Mouse (Mus musculus): ENCODE data around the gene Gdap1l1.
"Not testable (repeated sequence)": the region's sequence is repeated elsewhere in the genome, so short reads cannot be mapped to it uniquely, and the experiment has no call there.

Gene Gdap1l1

GRCm38 (mm10) chr2:163438246-163438618, at the start of gene Gdap1l1:
Gene Gdap1l1, plus strand, starts transcription at chr2:163438476.
- DNase-seq (ENCODE audit: low spot score): no peak

DNA sequence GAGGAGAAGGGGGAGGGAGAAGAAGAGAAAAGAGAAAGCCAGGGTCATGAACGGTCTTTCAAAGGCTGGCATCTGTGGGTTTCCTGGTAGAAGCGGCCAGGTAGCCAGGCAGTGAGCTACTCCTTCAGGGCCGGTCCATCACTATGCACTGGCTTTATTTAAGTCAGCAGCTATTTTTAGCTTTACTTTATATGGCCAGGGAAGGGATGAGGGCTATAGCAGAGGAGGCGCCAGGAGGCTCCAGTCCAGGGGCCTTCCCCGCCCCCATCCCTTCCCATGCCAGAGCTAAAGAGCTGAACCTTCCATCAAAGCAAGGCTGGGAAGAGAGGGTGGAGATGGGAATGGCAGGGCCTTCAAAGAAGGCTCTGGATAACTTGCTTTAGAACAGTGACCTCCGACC, 45.8 kb upstream of the Gdap1l1 start:
- DNase-seq (ENCODE audit: low spot score): no peak

DNA sequence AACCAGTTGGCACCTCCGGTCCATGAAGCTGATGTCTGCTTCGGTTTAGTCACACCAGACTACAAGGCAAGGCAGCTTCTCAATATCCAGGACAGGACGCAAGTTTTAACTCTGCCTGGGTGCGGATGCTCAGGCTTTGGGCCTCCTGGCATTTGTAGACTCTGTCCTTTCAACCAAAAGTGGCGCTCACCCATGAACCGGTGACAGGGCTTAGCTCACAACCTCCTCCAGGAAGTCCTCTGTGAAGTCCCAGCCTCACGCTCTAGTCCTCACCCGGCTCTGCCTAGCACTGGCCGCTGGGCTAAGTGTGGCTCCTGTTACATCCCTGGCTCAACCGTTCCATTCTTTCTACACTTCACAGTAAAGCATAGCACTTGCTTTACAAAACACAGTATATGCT, 45.0 kb upstream of the Gdap1l1 start:
- DNase-seq (ENCODE audit: low spot score): no peak

DNA sequence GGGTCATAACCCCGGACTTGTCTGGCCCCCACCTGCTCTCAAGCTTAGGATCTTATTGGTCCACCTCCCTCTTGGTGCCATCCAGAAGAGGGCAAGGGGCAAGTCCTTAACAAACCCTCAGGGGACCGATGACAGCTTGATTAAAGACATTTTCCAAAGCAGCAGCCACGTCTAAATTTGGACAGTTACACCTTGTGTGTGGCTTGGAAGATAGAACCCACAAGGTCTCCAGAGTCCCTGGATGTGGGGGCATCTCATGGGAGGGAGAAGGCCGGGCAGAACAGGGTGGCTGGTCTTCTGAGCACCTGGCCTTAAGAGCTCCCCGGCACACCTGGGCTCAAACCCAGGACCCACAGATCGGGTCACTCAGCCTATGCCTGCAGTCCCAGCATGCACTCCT, 44.3 kb upstream of the Gdap1l1 start:
- DNase-seq (ENCODE audit: low spot score): no peak

GRCm38 (mm10) chr2:163394977-163395376, 43.3 kb upstream of the Gdap1l1 start:
- DNase-seq (ENCODE audit: low spot score): no peak

DNA sequence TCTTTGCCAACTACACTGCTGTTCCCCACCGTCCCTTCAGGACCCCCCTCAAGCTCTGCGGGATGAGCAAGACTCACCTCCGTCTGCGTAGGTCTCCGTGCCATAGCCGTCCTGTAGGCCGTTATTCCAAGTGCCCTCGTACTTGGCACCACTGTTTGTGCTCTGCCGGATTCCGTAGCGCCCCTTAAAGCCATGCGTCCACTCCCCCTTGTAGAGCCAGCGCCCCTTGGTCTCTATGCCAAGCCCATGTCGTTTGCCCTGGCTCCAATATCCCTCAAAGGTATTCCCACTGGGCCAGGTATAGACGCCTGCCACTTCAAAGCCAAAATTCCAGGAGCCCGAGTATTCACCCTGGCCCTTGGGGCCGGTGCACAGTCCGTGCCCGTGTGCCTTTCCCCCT, 41.2 kb upstream of the Gdap1l1 start:
- no peak for DNase-seq (ENCODE audit: low spot score)

GRCm38 (mm10) chr2:163397905-163398304, 40.4 kb upstream of the Gdap1l1 start, which contains the start of gene Jph2:
Gene Jph2, minus strand, starts transcription at chr2:163397993.
- DNase-seq (ENCODE audit: low spot score): peak; percentile 45

- DNase-seq (ENCODE audit: low spot score): no peak
These were observed 39.5 kb upstream of the Gdap1l1 start for GRCm38 (mm10) chr2:163398770-163399169.

- DNase-seq (ENCODE audit: low spot score): no peak
These were observed 39.1 kb upstream of the Gdap1l1 start for GRCm38 (mm10) chr2:163399222-163399621.

DNA sequence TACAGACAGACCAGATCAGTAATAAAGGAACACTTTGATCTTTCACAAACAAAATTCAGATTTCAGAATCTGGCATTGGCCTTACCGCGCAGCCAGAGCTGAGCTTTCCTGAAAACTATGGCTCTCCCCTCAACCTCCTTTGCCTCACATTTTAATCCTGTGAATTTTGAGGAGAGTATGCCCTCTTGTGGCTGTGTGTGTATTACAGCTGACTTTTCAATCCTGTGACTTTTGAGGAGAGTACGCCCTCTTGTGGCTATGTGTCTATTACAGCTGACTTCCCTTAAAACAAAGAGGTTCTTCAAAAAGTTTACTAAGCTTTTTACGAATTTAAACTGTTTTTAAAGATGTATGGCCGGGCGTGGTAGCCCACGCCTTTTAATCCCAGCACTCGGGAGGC, 37.1 kb upstream of the Gdap1l1 start:
- peak; percentile 37 for DNase-seq (ENCODE audit: low spot score)

- DNase-seq (ENCODE audit: low spot score): peak; percentile 58
These were observed 34.0 kb upstream of the Gdap1l1 start for GRCm38 (mm10) chr2:163404037-163404815.

DNA sequence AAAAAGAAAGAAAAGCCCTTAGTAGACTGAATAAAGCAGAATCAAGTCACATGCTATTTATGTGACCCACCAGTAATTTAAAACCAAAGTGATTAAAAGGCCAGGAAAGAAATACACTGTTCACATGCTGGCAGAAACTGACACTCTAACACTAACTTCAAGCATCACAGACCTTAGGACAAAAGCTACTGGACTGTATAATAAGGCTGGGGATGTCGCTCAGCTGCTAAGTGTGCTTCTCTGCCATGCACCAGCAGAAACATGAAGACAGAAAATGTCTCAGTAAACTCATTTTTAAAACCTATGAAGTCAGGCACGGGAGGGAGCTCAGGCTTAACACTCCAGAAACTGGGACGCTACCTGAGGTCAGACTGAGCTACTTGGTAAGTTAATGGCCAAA, 28.1 kb upstream of the Gdap1l1 start:
- DNase-seq (ENCODE audit: low spot score): no peak

- not testable (repeated sequence) for DNase-seq (ENCODE audit: low spot score)
These were observed 26.9 kb upstream of the Gdap1l1 start for GRCm38 (mm10) chr2:163411344-163411743.

- no peak for DNase-seq (ENCODE audit: low spot score)
These were observed 26.4 kb upstream of the Gdap1l1 start for GRCm38 (mm10) chr2:163411840-163412239.

DNA sequence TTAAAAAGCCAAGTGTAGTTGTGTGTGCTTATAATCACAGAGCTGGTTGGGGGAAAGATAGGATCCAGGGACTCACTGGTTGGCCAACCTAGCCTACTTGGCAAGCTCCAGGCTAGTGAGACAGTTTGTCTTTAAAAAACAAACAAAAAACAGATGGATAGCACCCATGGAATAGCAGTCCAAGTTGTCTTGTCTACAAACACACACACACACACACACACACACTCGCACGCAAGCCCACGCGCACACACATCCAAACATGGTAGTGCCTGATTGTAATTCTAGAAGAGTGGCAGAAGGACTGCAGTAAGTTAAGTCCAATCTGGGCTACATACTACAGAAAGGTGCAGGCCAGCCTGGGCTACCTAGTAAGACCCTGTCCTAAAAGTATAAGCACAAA, 25.9 kb upstream of the Gdap1l1 start:
- DNase-seq (ENCODE audit: low spot score): no peak

DNA sequence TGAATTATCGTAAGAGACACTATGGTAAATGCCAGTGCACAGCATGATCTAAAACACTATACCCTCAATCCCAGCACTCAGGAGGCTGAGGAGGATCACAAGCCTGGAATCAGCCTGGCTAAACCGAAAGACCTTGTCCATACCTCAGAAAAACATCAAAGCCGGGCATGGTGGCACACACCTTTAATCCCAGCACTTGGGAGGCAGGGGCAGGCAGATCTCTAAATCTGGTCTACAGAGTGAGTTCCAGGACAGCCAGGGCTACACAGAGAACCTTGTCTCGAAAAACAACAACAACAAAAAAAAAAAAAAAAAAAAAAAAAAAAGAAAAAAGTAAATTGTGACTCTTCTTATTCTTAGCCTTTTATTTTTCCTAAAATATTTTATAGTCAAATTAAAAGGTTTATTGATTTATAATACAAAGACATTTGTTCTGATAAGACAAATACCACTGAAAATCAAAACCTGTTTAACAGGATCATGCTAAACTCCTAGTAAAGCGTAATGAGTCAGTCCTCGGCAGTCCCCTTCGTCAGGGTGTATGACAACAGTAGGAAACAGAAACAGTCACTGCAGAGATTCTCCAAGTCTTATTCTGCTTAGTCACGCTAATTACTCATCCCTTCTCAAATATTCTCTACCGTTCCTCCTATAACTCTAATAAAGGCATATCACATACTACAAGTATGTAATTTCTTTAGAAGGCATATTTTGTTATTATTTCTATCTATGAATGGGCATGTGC, 25.3 kb upstream of the Gdap1l1 start:
- no peak for DNase-seq (ENCODE audit: low spot score)

- no peak for DNase-seq (ENCODE audit: low spot score)
These were observed 21.2 kb upstream of the Gdap1l1 start for GRCm38 (mm10) chr2:163417026-163417425.

DNA sequence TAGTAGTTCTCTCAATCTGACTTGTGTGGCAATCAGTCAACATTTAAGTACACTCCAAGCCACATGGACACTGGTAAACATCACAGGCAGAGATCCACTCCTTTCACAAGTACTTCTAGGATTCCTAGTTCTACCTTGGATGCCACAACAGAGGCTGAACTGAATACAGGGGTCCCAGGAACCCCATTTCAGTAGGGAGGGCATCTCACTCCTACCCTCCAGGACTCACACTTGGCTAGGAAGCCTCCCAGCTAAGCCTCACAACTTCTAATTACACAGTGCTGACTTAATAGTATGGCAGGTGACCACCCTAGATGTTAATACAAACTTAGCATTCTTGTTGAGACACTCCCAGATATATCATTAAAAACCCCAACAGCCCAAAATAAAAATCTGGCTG, 20.4 kb upstream of the Gdap1l1 start:
- DNase-seq (ENCODE audit: low spot score): no peak

DNA sequence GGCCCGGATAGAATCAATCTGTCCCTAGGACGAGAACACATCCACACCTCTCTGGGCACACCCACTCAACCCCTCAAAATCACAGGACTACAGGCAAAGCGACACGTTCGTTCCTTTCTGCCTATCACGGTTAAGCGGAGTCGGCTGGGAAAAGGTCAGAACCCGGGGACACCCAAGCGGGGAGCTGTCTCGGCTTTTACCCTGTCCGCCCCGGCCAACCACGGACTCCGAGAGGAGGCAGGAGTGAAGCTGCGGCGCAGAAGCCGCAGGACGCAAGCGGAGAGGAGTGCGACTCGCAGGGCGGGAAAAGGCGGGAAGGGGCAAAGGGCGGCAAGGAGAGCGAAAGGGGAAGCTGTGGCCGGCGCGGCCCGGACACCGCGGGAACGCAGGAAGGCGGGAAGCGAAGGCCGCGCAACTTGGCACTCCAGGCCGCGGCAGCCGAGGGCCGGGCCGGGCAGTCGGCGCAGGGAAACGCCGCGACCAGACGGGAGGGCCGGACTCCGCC, 19.4 kb upstream of the Gdap1l1 start:
- DNase-seq (ENCODE audit: low spot score): no peak

- DNase-seq (ENCODE audit: low spot score): peak; percentile 99
These were observed 18.8 kb upstream of the Gdap1l1 start for GRCm38 (mm10) chr2:163419346-163420045.

GRCm38 (mm10) chr2:163420366-163420886, 17.9 kb upstream of the Gdap1l1 start:
- DNase-seq (ENCODE audit: low spot score): no peak

GRCm38 (mm10) chr2:163422895-163423660, 15.2 kb upstream of the Gdap1l1 start:
- DNase-seq (ENCODE audit: low spot score): no peak
